Mouse (Mus musculus): ENCODE measurements around the gene Gm4131. TPM values are rescaled to one million over a fixed set of nuclear protein-coding genes. Genes with fewer than 3 reads are reported as not detected.

Gm4131 gene
- total and polyA plus RNA-seq, 2 experiments from 2014 or later = not detected

DNA sequence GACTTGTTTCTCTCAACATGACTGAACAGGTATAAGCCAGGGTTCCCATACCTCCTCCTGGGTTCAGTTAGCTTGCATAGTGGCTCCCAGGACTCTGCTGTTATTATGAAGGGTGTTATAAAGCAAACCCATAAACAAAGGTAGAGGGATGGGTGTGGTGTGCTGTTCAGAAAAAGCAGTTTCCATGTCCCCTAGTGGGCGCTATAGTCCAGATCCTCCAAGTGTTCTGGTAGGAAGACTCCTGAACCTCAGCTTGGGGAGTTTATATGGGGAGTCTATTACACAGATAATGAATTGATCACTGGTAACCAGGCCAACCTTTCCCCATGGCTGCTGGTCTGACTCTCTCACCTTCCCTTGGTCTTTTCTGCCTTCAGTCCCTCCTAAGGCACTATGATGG lies 92.2 kb downstream of the Gm4131 start:
- H3K27me3 ChIP-seq (ENCODE audit: control insufficient read depth, insufficient read depth, low read length) = no peaks in the 10 kb centered on the region
- no peak overlapping the region for H3K4me2 ChIP-seq (ENCODE audit: low read depth, low read length)
- 58% methylated on average over 1 of the region's 1 CpGs for WGBS
- H3K4me1 ChIP-seq (ENCODE audit: control insufficient read depth, insufficient read depth) = no peaks in the 10 kb centered on the region
- no peaks in the 10 kb centered on the region for H3K9me3 ChIP-seq (replicated peaks; ENCODE audit: control insufficient read depth, low read length)
- H3K27ac ChIP-seq (ENCODE audit: low read depth) = no peak overlapping the region
- H3K9ac ChIP-seq (replicated peaks; ENCODE audit: low read depth, low read length) = no peak overlapping the region
- H3K4me3 ChIP-seq (ENCODE audit: low read depth, low read length) = no peak overlapping the region
- DNase-seq (ENCODE audit: low spot score) (no peak), ATAC-seq (ENCODE audit: insufficient read depth, low read depth) (no peak)
- no peaks in the 10 kb centered on the region for H3K36me3 ChIP-seq (replicated peaks; ENCODE audit: control insufficient read depth, insufficient read depth, low read length)
- TF ChIP-seq EP300 (IDR thresholded peaks at IDR 0.05; ENCODE audit: low read depth) (no peak), CTCF (IDR thresholded peaks at IDR 0.05; ENCODE audit: low read depth) (no peak)

DNA sequence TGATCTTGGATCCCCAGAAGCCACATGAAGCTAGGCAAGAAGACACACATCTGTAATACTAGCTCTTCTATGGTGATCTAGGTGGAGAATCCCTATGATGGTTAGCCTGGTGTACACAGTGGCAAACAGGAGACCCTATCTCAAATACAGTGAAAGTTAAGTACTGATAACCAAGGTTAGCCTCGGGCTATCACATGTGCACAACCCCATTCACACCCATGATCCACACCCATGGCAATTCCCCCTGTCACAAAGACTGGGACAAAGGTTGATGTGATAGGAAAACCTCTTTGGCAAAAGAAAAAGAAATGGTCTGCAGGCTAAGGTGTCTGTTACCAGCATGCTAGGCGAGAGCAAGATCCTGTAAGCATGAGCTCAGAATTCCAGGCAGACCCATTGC lies 94.7 kb downstream of the Gm4131 start:
- no peaks in the 10 kb centered on the region for H3K4me1 ChIP-seq (ENCODE audit: control insufficient read depth, insufficient read depth)
- no peak for DNase-seq (ENCODE audit: low spot score)
- TF ChIP-seq EP300 (IDR thresholded peaks at IDR 0.05; ENCODE audit: low read depth) = no peak
- no peak for TF ChIP-seq CTCF (IDR thresholded peaks at IDR 0.05; ENCODE audit: low read depth)
- no peaks in the 10 kb centered on the region for H3K27me3 ChIP-seq (ENCODE audit: control insufficient read depth, insufficient read depth, low read length)
- ATAC-seq (ENCODE audit: insufficient read depth, low read depth) = no peak
- no peak overlapping the region for H3K9ac ChIP-seq (replicated peaks; ENCODE audit: low read depth, low read length)
- no peak overlapping the region for H3K27ac ChIP-seq (ENCODE audit: low read depth)
- no peaks in the 10 kb centered on the region for H3K9me3 ChIP-seq (replicated peaks; ENCODE audit: control insufficient read depth, low read length)
- no peak overlapping the region for H3K4me2 ChIP-seq (ENCODE audit: low read depth, low read length)
- 45% methylated on average over 2 of the region's 2 CpGs for WGBS
- H3K4me3 ChIP-seq (ENCODE audit: low read depth, low read length) = no peak overlapping the region
- H3K36me3 ChIP-seq (replicated peaks; ENCODE audit: control insufficient read depth, insufficient read depth, low read length) = no peaks in the 10 kb centered on the region

DNA sequence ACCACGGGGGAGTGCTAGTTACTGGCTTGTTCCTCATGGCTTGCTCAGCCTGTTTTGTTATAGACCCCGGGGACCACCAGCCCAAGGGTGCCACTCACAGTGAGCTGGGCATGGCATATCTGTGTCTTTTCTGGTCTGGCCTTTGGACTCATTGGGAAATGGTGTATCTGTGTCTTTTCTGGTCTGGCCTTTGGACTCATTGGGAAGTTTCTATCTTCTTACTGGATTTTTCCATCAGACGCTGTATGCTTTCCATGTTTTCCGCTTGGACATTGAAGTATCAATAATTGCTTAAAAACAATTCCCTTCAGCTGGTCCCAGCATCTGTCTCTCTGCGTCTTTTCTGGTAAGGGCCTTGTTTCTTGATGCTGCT lies 98.0 kb downstream of the Gm4131 start:
- WGBS = 83% methylated on average over 5 of the region's 5 CpGs
- Histone ChIP-seq H3K4me2 (ENCODE audit: low read depth, low read length) (no peak overlapping the region), H3K27ac (ENCODE audit: low read depth) (no peak overlapping the region), H3K9me3 (replicated peaks; ENCODE audit: control insufficient read depth, low read length) (no peaks in the 10 kb centered on the region), H3K4me3 (ENCODE audit: low read depth, low read length) (no peak overlapping the region), H3K9ac (replicated peaks; ENCODE audit: low read depth, low read length) (no peak overlapping the region), H3K27me3 (ENCODE audit: control insufficient read depth, insufficient read depth, low read length) (no peaks in the 10 kb centered on the region), H3K4me1 (ENCODE audit: control insufficient read depth, insufficient read depth) (no peaks in the 10 kb centered on the region), H3K36me3 (replicated peaks; ENCODE audit: control insufficient read depth, insufficient read depth, low read length) (no peaks in the 10 kb centered on the region)
- no peak for DNase-seq (ENCODE audit: low spot score)
- no peak for ATAC-seq (ENCODE audit: insufficient read depth, low read depth)
- TF ChIP-seq CTCF (IDR thresholded peaks at IDR 0.05; ENCODE audit: low read depth) (no peak), EP300 (IDR thresholded peaks at IDR 0.05; ENCODE audit: low read depth) (no peak)

DNA sequence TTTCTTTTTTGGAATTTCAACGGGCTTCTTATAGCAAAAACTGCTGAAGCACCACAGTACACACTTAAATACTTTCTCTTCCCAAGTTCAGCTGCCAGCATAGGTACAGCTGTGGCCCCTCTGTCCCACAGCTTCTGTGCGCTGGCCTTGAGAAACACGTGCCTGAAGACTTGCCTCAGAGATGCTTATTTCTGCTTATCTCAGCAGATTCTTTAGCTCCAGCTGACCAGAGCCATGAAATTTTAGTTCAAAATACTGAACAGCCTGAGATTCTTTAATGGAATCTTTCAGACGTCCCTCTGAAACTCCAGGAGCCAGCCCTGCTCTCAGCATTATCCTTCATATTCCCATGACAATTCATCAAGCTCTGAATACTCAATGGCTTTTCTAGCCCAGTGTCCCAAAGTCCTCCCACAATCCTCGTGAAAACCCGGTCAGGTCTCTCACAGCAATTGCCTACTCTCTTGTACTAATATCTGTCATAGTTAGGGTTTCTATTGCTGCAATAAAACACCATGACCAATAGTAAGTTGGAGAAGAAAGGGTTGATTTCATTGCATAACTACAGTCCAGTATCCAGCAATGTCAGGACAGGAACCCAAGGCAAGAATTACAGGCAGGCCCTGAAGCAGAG lies 98.5 kb downstream of the Gm4131 start:
- no peak overlapping the region for H3K27ac ChIP-seq (ENCODE audit: low read depth)
- H3K36me3 ChIP-seq (replicated peaks; ENCODE audit: control insufficient read depth, insufficient read depth, low read length) = no peaks in the 10 kb centered on the region
- no peak for TF ChIP-seq EP300 (IDR thresholded peaks at IDR 0.05; ENCODE audit: low read depth)
- TF ChIP-seq CTCF (IDR thresholded peaks at IDR 0.05; ENCODE audit: low read depth) = no peak
- H3K9ac ChIP-seq (replicated peaks; ENCODE audit: low read depth, low read length) = no peak overlapping the region
- 64% methylated on average over 6 of the region's 6 CpGs for WGBS
- H3K4me2 ChIP-seq (ENCODE audit: low read depth, low read length) = no peak overlapping the region
- H3K4me3 ChIP-seq (ENCODE audit: low read depth, low read length) = no peak overlapping the region
- H3K4me1 ChIP-seq (ENCODE audit: control insufficient read depth, insufficient read depth) = no peaks in the 10 kb centered on the region
- DNase-seq (ENCODE audit: low spot score) (no peak), ATAC-seq (ENCODE audit: insufficient read depth, low read depth) (no peak)
- no peaks in the 10 kb centered on the region for H3K27me3 ChIP-seq (ENCODE audit: control insufficient read depth, insufficient read depth, low read length)
- H3K9me3 ChIP-seq (replicated peaks; ENCODE audit: control insufficient read depth, low read length) = no peaks in the 10 kb centered on the region

DNA sequence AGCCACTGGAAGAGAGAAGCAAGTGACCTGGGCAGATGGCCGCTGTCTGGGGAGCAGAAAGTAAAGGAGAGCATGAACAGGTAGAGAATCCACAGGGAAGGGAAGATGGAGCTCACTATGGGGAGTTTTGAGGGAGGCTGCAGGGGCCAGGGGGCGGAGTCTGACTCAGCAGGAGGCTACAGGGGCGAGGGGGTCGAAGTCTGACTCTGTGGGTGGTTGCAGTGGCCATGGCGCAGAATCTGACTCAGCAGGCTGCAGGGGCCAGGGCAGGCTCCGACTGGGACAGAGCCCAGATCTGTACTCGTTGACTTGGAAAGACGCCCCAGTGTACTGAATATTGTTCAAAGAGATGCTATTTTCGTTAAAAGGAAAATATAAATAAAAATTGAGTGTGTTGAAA lies 101.8 kb downstream of the Gm4131 start:
- DNase-seq (ENCODE audit: low spot score) (no peak), ATAC-seq (ENCODE audit: insufficient read depth, low read depth) (no peak)
- Histone ChIP-seq H3K4me3 (ENCODE audit: low read depth, low read length) (no peak overlapping the region), H3K9me3 (replicated peaks; ENCODE audit: control insufficient read depth, low read length) (no peaks in the 10 kb centered on the region), H3K4me2 (ENCODE audit: low read depth, low read length) (peak overlapping the region; percentile 32; the same call in 1 of the 2 replicates), H3K4me1 (ENCODE audit: control insufficient read depth, insufficient read depth) (no peaks in the 10 kb centered on the region), H3K27ac (ENCODE audit: low read depth) (no peak overlapping the region), H3K36me3 (replicated peaks; ENCODE audit: control insufficient read depth, insufficient read depth, low read length) (no peaks in the 10 kb centered on the region), H3K9ac (replicated peaks; ENCODE audit: low read depth, low read length) (no peak overlapping the region), H3K27me3 (ENCODE audit: control insufficient read depth, insufficient read depth, low read length) (no peaks in the 10 kb centered on the region)
- TF ChIP-seq EP300 (IDR thresholded peaks at IDR 0.05; ENCODE audit: low read depth) = no peak
- 25% methylated on average over 9 of the region's 9 CpGs for WGBS

DNA sequence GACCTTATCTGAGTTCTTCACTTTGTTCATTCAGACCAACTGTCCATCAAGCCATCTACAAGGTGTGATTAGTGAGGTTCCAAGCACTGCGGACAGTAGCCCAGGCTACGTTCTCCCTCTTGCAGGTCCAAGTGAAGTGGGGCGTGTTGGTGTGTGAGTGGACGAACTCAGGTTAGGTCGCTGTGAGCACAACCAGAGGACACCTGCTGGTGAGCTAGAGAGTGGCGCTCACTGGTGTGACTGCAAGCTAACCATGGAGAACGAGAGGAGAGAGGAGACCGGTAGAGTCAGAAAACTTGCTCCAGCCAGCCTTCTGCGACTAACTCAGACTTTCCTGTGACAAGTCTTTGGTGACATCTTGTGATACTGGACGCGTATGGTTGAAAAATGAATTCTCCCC lies 107.2 kb downstream of the Gm4131 start:
- no peaks in the 10 kb centered on the region for H3K36me3 ChIP-seq (replicated peaks; ENCODE audit: control insufficient read depth, insufficient read depth, low read length)
- H3K4me2 ChIP-seq (ENCODE audit: low read depth, low read length) = no peak overlapping the region
- ATAC-seq (ENCODE audit: insufficient read depth, low read depth) (no peak), DNase-seq (ENCODE audit: low spot score) (no peak)
- 57% methylated on average over 11 of the region's 11 CpGs for WGBS
- no peaks in the 10 kb centered on the region for H3K9me3 ChIP-seq (replicated peaks; ENCODE audit: control insufficient read depth, low read length)
- no peak overlapping the region for H3K9ac ChIP-seq (replicated peaks; ENCODE audit: low read depth, low read length)
- H3K27me3 ChIP-seq (ENCODE audit: control insufficient read depth, insufficient read depth, low read length) = no peaks in the 10 kb centered on the region
- no peak overlapping the region for H3K4me3 ChIP-seq (ENCODE audit: low read depth, low read length)
- H3K27ac ChIP-seq (ENCODE audit: low read depth) = no peak overlapping the region
- TF ChIP-seq CTCF (IDR thresholded peaks at IDR 0.05; ENCODE audit: low read depth) = peak; percentile 28
- no peak for TF ChIP-seq EP300 (IDR thresholded peaks at IDR 0.05; ENCODE audit: low read depth)
- no peaks in the 10 kb centered on the region for H3K4me1 ChIP-seq (ENCODE audit: control insufficient read depth, insufficient read depth)

Data from heart, postnatal 0 days (tissue).